Mouse (Mus musculus): ENCODE data around the gene Sytl4.

GRCm38 (mm10) chrX:133926760-133927159 lies 54.9 kb downstream of the Sytl4 start:
- TF ChIP-seq POLR2A (IDR thresholded peaks at IDR 0.05; ENCODE audit: low read depth, low read length) = no peak
- TF ChIP-seq CTCF (IDR thresholded peaks at IDR 0.05; ENCODE audit: borderline replicate concordance, insufficient read depth, low read length) = no peak

Measured in embryonic fibroblast, embryonic 13.5 days (primary cell).